Mouse (Mus musculus) intestine, embryonic 14.5 days (tissue): ENCODE measurements around the gene Cpa1. TPM values are rescaled to one million over a fixed set of nuclear protein-coding genes. Genes with fewer than 3 reads are reported as not detected.

Experiments
- ATAC-seq: fragments of 200-750 bp; cut with Nextera tagmentation; replicated peaks from 2 replicates; pipeline ENCODE4 v1.8.0; 2017; ENCODE audit warnings: low read depth, moderate number of reproducible peaks, moderate TSS enrichment, moderate library complexity; ENCODE audit not compliant: low FRiP score, low TSS enrichment
- DNase-seq: peaks from one replicate; pipeline ENCODE4 v3.0.0-alpha.2; 2018; ENCODE audit warnings: low spot score
- H3K27ac ChIP-seq: fragments of 300-500 bp; sonication (generic); 2 replicates; pipeline ENCODE4 v1.5.1; 2014; ENCODE audit warnings: low read depth, mild to moderate bottlenecking, control low read depth
- H3K27me3 ChIP-seq: fragments of 300-500 bp; sonication (generic); replicated peaks from 2 replicates; pipeline ENCODE4 v1.6.1; 2014; ENCODE audit warnings: low read length, control low read depth; ENCODE audit not compliant: control insufficient read depth, insufficient read depth
- H3K36me3 ChIP-seq: fragments of 300-500 bp; sonication (generic); 2 replicates; pipeline ENCODE4 v1.6.1; 2014; ENCODE audit warnings: low read length, control low read depth; ENCODE audit not compliant: control insufficient read depth, insufficient read depth
- H3K4me1 ChIP-seq: fragments of 300-500 bp; sonication (generic); replicated peaks from 2 replicates; pipeline ENCODE4 v1.6.1; 2014; ENCODE audit warnings: low read length, control low read depth, mixed read lengths; ENCODE audit not compliant: control insufficient read depth, insufficient read depth
- H3K4me2 ChIP-seq: fragments of 300-500 bp; sonication (generic); 2 replicates; pipeline ENCODE4 v1.6.1; 2014; ENCODE audit warnings: low read length
- H3K4me3 ChIP-seq: fragments of 300-500 bp; sonication (generic); 2 replicates; pipeline ENCODE4 v1.5.1; 2014; ENCODE audit warnings: low read depth, low read length, control low read depth, mixed read lengths
- H3K9ac ChIP-seq: fragments of 300-500 bp; sonication (generic); 2 replicates; pipeline ENCODE4 v1.6.1; 2014; ENCODE audit warnings: mild to moderate bottlenecking, low read length
- H3K9me3 ChIP-seq: fragments of 300-500 bp; sonication (generic); 2 replicates; pipeline ENCODE4 v1.6.1; 2016; ENCODE audit warnings: low read length, control low read depth; ENCODE audit not compliant: control insufficient read depth
- whole genome bisulfite sequencing: fragments of 180-500 bp; shearing (Covaris S2); extraction: QIAGEN DNeasy Blood & Tissue Kit; methylation state at CpG from one replicate; pipeline ENCODE4 v1.1.7; 2014; 5-methylcytosine and 5-hydroxymethylcytosine counted together
- polyA plus RNA-seq: library from polyadenylated mRNA; unstranded; fragments of >200 nt; fragmentation: Nextera tagmentation; extraction: Ambion mirVana; gene quantifications from 2 replicates; pipeline ENCODE4 v1.2.1, GENCODE M21; 2014

The Cpa1 gene
- polyA plus RNA-seq, 1 experiment from 2014 or later: 167 TPM

DNA sequence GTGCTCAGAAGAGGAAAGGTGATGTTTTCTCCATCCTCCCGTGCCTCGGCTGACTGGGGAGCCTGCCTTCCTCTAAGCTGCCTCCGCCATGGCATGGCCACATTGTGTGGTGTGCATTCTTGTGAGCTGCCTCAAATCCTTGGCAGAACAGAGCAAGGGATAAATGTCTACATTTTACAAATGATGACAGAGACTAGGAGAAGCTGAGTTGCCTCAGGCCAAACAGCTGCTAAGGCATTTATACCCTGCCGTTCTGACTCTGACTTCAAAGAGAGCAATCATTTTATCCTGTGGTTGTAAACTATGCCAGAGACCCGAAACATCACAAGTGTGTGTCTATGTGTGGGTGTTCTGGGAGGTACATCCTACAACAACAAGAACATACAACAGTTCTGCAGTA, 28.6 kb downstream of the Cpa1 start:
- Histone ChIP-seq H3K4me3 (no peak overlapping the region), H3K4me2 (no peak overlapping the region), H3K4me1 (peaks cover 11% of the 10 kb centered on the region; the same call in 1 of the 2 replicates), H3K27me3 (no peaks in the 10 kb centered on the region), H3K9ac (no peak overlapping the region), H3K27ac (no peak overlapping the region), H3K9me3 (no peaks in the 10 kb centered on the region), H3K36me3 (no peaks in the 10 kb centered on the region)
- DNase-seq (no peak), ATAC-seq (no peak)
- WGBS: 58% methylated on average over 5 of the region's 5 CpGs

DNA sequence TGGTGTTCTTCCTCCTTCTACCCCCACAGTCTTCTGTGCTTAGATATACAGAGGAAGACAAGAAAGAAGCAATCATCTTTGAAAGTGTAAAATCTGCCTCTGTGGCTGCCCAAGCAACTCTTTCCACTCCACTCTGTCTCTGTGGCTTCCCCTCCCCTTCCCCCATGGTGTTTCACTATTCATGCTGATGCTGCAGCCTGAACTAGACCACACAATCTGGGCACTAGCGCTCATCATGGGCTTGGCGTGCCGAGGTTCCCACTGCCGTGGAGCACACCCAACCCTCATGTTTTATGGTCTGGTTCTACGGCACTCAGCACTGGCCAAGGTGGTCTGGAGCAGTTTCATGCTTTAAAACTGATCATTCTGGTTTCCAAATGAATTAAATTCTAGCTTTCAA, 32.7 kb downstream of the Cpa1 start:
- H3K27ac ChIP-seq: no peak overlapping the region
- 73% methylated on average over 5 of the region's 5 CpGs for WGBS

DNA sequence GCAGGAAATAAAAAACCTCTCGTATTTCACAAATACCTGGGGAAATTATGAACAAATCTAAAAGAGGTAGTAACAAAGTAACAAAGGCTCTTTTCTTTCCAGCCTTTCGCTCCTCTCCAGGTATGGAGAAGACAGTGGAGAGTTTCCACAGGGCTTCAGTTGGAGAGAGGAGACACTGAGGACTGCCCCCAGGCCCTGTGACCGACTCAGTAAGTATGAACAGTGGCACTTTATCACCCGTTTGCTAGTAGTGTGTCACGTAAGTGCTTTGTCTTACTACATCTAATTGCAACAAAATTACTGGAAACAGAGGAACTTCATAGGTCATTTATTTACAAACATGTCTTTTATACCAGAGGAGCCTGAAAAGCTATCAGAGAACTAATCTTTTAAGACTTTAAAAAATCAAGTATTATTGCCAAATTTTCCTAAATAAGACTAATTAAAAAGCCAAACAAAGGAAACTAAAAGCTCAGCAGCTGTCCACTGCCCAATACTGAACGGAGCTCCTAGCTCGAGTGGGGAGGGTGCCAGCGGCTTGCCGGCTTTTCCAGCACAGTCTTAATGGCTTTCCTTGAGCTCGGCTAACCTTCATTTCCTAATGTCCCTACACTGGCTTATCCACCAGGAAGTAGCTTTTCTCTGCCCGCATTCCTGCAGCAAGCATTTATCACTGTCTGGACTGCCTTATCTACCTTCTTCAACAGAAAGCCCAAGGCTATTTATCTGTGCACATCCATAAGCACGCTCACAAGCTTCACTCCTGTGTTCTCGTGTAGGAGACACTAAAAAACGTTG, 34.9 kb downstream of the Cpa1 start:
- H3K36me3 ChIP-seq: no peaks in the 10 kb centered on the region
- peak overlapping the region; percentile 28 for H3K4me2 ChIP-seq
- ATAC-seq (peak; percentile 48; the same call in 1 of the 2 replicates), DNase-seq (no peak)
- H3K9me3 ChIP-seq: no peaks in the 10 kb centered on the region
- WGBS: 22% methylated on average over 14 of the region's 14 CpGs
- H3K4me1 ChIP-seq: peaks cover 26% of the 10 kb centered on the region
- peak overlapping the region; percentile 11 for H3K9ac ChIP-seq
- H3K4me3 ChIP-seq: no peak overlapping the region
- peak overlapping the region; percentile 89 for H3K27ac ChIP-seq
- no peaks in the 10 kb centered on the region for H3K27me3 ChIP-seq

More for the DNA sequence above, 32.7 kb downstream of the Cpa1 start:
- DNase-seq (no peak), ATAC-seq (no peak)
- Histone ChIP-seq H3K4me1 (peaks cover 24% of the 10 kb centered on the region), H3K9me3 (no peaks in the 10 kb centered on the region), H3K9ac (no peak overlapping the region), H3K27me3 (no peaks in the 10 kb centered on the region), H3K36me3 (no peaks in the 10 kb centered on the region), H3K4me2 (no peak overlapping the region), H3K4me3 (no peak overlapping the region)

DNA sequence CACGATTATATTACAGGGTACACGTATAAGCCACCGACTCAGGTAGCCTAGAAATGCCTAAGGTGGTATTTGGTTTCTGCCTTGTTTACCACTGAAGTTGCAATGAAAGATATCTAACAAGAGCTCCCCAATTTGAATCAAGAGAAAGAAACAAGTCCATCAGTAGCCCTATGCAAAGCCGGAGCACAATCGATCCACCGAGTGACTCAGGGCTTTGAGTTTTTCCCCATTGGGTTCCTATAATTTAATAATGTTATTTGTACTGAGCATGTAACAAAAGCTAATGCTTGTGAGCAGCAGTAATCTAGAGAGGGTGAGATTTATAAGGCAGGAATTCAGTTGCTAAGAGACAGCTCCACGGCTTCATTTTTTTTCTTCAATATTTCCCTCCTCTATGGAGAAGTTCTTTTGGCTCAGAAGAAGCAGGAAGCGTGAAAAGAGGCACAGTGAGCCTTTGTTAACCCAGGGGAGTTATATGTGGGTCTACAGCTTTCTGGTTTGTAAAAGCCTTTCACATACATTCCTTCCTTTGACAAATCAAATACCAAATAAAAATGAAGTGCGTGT, 35.8 kb downstream of the Cpa1 start:
- peak overlapping the region; percentile 89 for H3K27ac ChIP-seq
- H3K4me1 ChIP-seq: peaks cover 26% of the 10 kb centered on the region
- no peak for ATAC-seq
- no peak for DNase-seq
- peak overlapping the region; percentile 30; the same call in 1 of the 2 replicates for H3K9ac ChIP-seq
- WGBS: 43% methylated on average over 9 of the region's 9 CpGs
- H3K36me3 ChIP-seq: no peaks in the 10 kb centered on the region
- H3K9me3 ChIP-seq: no peaks in the 10 kb centered on the region
- peak overlapping the region; percentile 28 for H3K4me2 ChIP-seq
- H3K27me3 ChIP-seq: no peaks in the 10 kb centered on the region
- no peak overlapping the region for H3K4me3 ChIP-seq

DNA sequence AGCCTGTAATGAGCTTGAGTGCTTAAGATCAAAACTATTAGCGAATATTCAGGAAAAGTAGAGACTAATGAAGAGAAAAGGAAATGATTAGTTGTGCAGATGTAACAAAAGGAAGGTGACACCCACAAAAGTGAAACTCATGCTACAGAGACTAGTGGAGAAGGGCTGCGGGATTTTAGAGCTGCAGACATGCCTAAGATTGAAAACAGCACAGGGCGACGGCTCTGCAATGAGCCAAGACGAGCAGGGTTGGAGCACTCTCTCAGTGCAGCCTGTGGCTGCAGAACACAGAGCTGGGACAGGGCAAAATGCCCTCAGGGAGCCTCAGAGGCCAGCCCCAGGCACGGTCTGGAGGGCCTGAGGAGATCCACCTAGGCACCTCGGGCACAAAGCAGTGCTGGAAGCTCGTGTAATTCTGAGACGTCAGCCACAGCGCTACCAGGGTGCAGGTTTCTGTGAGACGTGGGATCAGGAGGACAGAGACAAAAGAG, 36.3 kb downstream of the Cpa1 start:
- DNase-seq (peak; percentile 66), ATAC-seq (no peak; the same call in 1 of the 2 replicates)
- Histone ChIP-seq H3K27me3 (no peaks in the 10 kb centered on the region), H3K9ac (peak overlapping the region; percentile 30), H3K4me2 (peak overlapping the region; percentile 28), H3K27ac (peak overlapping the region; percentile 89), H3K4me1 (peaks cover 27% of the 10 kb centered on the region), H3K4me3 (no peak overlapping the region), H3K9me3 (no peaks in the 10 kb centered on the region), H3K36me3 (no peaks in the 10 kb centered on the region)
- WGBS: 29% methylated on average over 11 of the region's 11 CpGs

DNA sequence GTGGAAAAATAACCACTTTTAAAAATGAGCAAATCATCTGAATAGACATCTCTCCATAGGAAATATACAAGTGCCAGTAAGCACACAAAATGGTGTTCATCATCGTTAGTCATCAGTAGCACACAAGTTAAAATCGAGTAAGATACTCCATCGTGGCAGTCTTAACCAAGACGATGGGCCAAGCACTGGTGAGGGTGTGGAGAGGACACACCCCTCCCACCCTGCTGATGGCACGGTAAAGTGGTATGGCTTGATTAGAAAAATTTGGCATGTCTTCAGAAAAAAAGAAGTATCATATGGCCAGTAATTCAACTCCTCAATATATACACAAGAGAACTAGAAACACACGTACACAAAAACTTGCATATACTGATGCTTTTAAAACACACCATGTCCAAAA, 37.5 kb downstream of the Cpa1 start:
- H3K4me2 ChIP-seq: no peak overlapping the region
- H3K36me3 ChIP-seq: no peaks in the 10 kb centered on the region
- no peak overlapping the region for H3K9ac ChIP-seq
- peaks cover 29% of the 10 kb centered on the region for H3K4me1 ChIP-seq
- no peaks in the 10 kb centered on the region for H3K27me3 ChIP-seq
- ATAC-seq (no peak), DNase-seq (no peak)
- no peak overlapping the region for H3K27ac ChIP-seq
- WGBS: 86% methylated on average over 6 of the region's 6 CpGs
- H3K9me3 ChIP-seq: no peaks in the 10 kb centered on the region
- H3K4me3 ChIP-seq: no peak overlapping the region

DNA sequence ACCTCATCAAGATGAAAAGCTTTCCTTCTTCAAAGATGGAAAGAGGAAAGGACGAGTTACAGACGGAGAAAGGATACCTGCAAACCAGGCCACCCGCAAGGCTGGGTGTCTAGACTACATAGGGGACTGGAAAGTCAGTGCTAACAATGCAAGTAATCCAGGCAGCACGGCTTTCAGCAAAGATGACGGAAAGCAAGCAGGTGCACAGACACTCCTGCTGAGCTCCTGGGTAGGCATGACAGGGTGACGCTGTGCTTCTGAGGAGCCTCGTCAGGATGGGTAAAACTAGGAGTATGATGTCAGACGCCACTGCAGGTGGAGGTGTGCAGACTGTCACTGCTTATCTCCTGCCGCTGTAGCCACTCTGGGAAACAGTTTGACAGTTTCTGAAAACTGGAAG, 38.6 kb downstream of the Cpa1 start:
- Histone ChIP-seq H3K36me3 (no peaks in the 10 kb centered on the region), H3K9me3 (no peaks in the 10 kb centered on the region), H3K9ac (no peak overlapping the region), H3K4me3 (no peak overlapping the region), H3K27me3 (no peaks in the 10 kb centered on the region), H3K4me1 (peaks cover 37% of the 10 kb centered on the region), H3K4me2 (no peak overlapping the region), H3K27ac (no peak overlapping the region)
- ATAC-seq: no peak
- WGBS: 82% methylated on average over 9 of the region's 9 CpGs
- no peak for DNase-seq

DNA sequence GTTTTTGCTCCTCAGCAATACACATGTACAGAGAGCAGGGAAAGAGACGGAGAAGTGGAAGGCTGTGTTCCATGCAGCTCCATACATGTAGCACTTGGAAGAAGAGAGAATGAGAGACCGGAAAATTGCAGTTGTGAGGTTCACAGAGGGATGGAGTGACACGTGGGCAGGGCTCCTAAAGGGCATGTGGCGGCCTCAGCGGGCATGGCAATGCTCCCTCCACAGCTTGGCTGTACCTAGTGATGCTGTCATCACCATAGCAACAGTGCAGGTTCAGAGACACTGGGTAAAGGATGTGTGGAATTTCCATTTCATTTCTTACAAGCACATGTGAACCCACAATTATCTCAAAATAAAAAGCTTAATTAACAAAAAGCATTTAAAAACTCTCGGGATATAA, 39.5 kb downstream of the Cpa1 start:
- WGBS: 82% methylated on average over 6 of the region's 6 CpGs
- peaks cover 43% of the 10 kb centered on the region for H3K4me1 ChIP-seq
- no peak for DNase-seq
- H3K9me3 ChIP-seq: no peaks in the 10 kb centered on the region
- H3K4me3 ChIP-seq: no peak overlapping the region
- H3K36me3 ChIP-seq: no peaks in the 10 kb centered on the region
- H3K9ac ChIP-seq: no peak overlapping the region
- H3K4me2 ChIP-seq: no peak overlapping the region
- H3K27me3 ChIP-seq: no peaks in the 10 kb centered on the region
- H3K27ac ChIP-seq: no peak overlapping the region
- no peak for ATAC-seq
